9 mouse cellular contexts compared by ENCODE assay signal in genomic region chr12:72939616-72940015, GRCm38 (mm10). TPM values are rescaled to one million over a fixed set of nuclear protein-coding genes. Genes with fewer than 3 reads are reported as not detected.
A peak's percentile ranks its signal among the peaks of the same experiment; 100 is the strongest.
DNase-seq lines count a peak whose midpoint lies in the region; ATAC-seq and TF ChIP-seq lines count a peak whose summit lies in the region.
"Had no signal": no experiment of that assay in that cellular context is flagged by ENCODE, and none has a peak within 500 bp of the region (broad histone marks: within the 10 kb centered on the region; RNA-seq: fewer than 3 reads in every experiment).

TSS of gene Six6 (plus strand) at chr12:72939892.

- peak; percentile 45 for DNase-seq in adrenal gland, postnatal 14 days
- DNase-seq in adrenal gland, postnatal 4 days (ENCODE audit: low spot score in 2 of 2) = no peak
- peak; percentile 75 for DNase-seq in ES-E14 (ENCODE audit: low read depth, low spot score)
- DNase-seq in midbrain, embryonic 10.5 days (ENCODE audit: low spot score) = peak; percentile 69
- no peak for DNase-seq in frontal cortex, postnatal 10 days (ENCODE audit: low spot score in 2 of 2)
- no peak for DNase-seq in spleen, adult 18-20 months
- DNase-seq in frontal cortex, adult 2 months (ENCODE audit: extremely low spot score in 1 of 2, low spot score in 1 of 2) = no peak

- peak within 1 kb of the TSS; percentile 61 to 76 for H3K4me3 ChIP-seq in ES-E14 (ENCODE audit: insufficient read depth in 1 of 2, low read depth in 1 of 2, low read length in 2 of 2, poor library complexity in 1 of 2, severe bottlenecking in 1 of 2)
- H3K4me3 ChIP-seq in midbrain, embryonic 10.5 days = peak within 1 kb of the TSS; percentile 47

- H3K36me3 ChIP-seq in ES-E14 (ENCODE audit: control insufficient read depth, insufficient read depth, low read length, poor library complexity, severe bottlenecking) = no peaks in the 10 kb centered on the region
- H3K36me3 ChIP-seq in midbrain, embryonic 10.5 days = no peaks in the 10 kb centered on the region

- peak; percentile 61 for ATAC-seq in granulocyte monocyte progenitor cell, adult 5-6 weeks (replicated peaks; ENCODE audit: poor library complexity, severe bottlenecking)

- peaks cover 100% of the 10 kb centered on the region for H3K27me3 ChIP-seq in midbrain, embryonic 10.5 days (ENCODE audit: low read depth, poor library complexity, severe bottlenecking)

- no peaks in the 10 kb centered on the region for H3K9me3 ChIP-seq in ES-E14 (ENCODE audit: control insufficient read depth, insufficient read depth, low read depth, low read length)
- no peaks in the 10 kb centered on the region for H3K9me3 ChIP-seq in midbrain, embryonic 10.5 days (replicated peaks)

- in situ Hi-C loops in ES-E14 (cut with MboI; ENCODE audit: low sequenced_read_pairs in 2 of 2, unreplicated experiment in 2 of 2) = no loop called here

- H3K9ac ChIP-seq in ES-E14 (ENCODE audit: insufficient read depth, low read depth, low read length, poor library complexity, severe bottlenecking) = no peak within 1 kb of the TSS
- H3K9ac ChIP-seq: liver, embryonic 14.5 days had no signal

- 0 out of 4 replicates have a peak, but pooled peaks cover 0 to 3% of the 10 kb centered on the region in 2 experiments for H3K4me1 ChIP-seq in ES-E14 (ENCODE audit: control insufficient read depth in 2 of 2, insufficient read depth in 2 of 2, low read length in 2 of 2, poor library complexity in 1 of 2)
- H3K4me1 ChIP-seq in midbrain, embryonic 10.5 days = peaks cover 28% of the 10 kb centered on the region

- WGBS in midbrain, embryonic 10.5 days = under 1% methylated on average over 28 of the region's 28 CpGs

- no peak within 1 kb of the TSS for H3K27ac ChIP-seq in ES-E14 (ENCODE audit: insufficient read depth, low read depth, low read length, poor library complexity, severe bottlenecking)
- no peak within 1 kb of the TSS for H3K27ac ChIP-seq in midbrain, embryonic 10.5 days (replicated peaks)
- H3K27ac ChIP-seq: liver, embryonic 14.5 days had no signal

TF ChIP-seq in ES-E14, 5 proteins besides CTCF, POLR2A, EP300 and RAD21:
- TF ChIP-seq ZC3H11A (IDR thresholded peaks at IDR 0.05; ENCODE audit: borderline replicate concordance, low read depth, low read length) (no peak), CHD2 (IDR thresholded peaks at IDR 0.05; ENCODE audit: low read depth, low read length) (no peak), MAFK (IDR thresholded peaks at IDR 0.05; ENCODE audit: insufficient read depth, low read depth, low read length) (no peak), ZNF384 (IDR thresholded peaks at IDR 0.05; ENCODE audit: low read depth, low read length) (peak; percentile 64; the same call in 1 of the 2 replicates)

RNA-seq across cellular contexts. Expression of gene Six6, which starts in this region (rescaled TPM):
- total RNA-seq in adrenal gland, postnatal 14 days (2021) = not detected in 2 replicates
- not detected for total RNA-seq in adrenal gland, postnatal 4 days (2021)
- total RNA-seq in ES-E14 (2012; rRNA removed) = not detected in 2 replicates
- not detected in 2 replicates for total RNA-seq in granulocyte monocyte progenitor cell, adult 5-6 weeks (2014; fragmentation: Nextera tagmentation)
- total RNA-seq in granulocyte monocyte progenitor cell, adult 5-6 weeks (2017) = not detected in 2 replicates
- polyA plus RNA-seq in midbrain, embryonic 10.5 days (2016; fragmentation: Nextera tagmentation; extraction: Ambion mirVana) = 0.66 and 1.8 TPM in 2 replicates
- polyA plus RNA-seq in frontal cortex, adult 2 months (2012; rRNA removed) = 0.02 TPM in 1 of 2 replicates, not detected in the other
- polyA plus RNA-seq: liver, embryonic 14.5 days had no signal

Comparison
In these comparisons a context has a peak if more than half of its experiments do, and no peak if none do; other contexts are left out.
1. Peak in DNase-seq in adrenal gland, postnatal 14 days; RNA of the gene not detected or under 1 TPM.
2. Peak in DNase-seq and H3K4me3 ChIP-seq in ES-E14; RNA of the gene not detected or under 1 TPM.
3. Peak in ATAC-seq in granulocyte monocyte progenitor cell, adult 5-6 weeks; RNA of the gene not detected or under 1 TPM.